Mouse (Mus musculus) lung, embryonic 16.5 days (tissue): ENCODE results near the gene Car12. TPM values are rescaled to one million over a fixed set of nuclear protein-coding genes. Genes with fewer than 3 reads are reported as not detected.

ENCODE experiments used
- ATAC-seq: fragments of 200-750 bp; cut with Nextera tagmentation; 2 replicates; pipeline ENCODE4 v1.8.0; 2017; ENCODE audit warnings: low read depth, mild to moderate bottlenecking, moderate library complexity
- H3K27ac ChIP-seq: fragments of 300-500 bp; sonication (generic); 2 replicates; pipeline ENCODE4 v1.5.1; 2014; ENCODE audit warnings: mild to moderate bottlenecking, control low read depth, low read length
- H3K27me3 ChIP-seq: fragments of 300-500 bp; sonication (generic); 2 replicates; pipeline ENCODE4 v1.6.1; 2014; ENCODE audit warnings: low read depth, low read length, mixed read lengths; ENCODE audit not compliant: control insufficient read depth, insufficient read depth
- H3K36me3 ChIP-seq: fragments of 300-500 bp; sonication (generic); 2 replicates; pipeline ENCODE4 v1.6.1; 2014; ENCODE audit warnings: low read length; ENCODE audit not compliant: control insufficient read depth, insufficient read depth
- H3K4me1 ChIP-seq: fragments of 300-500 bp; sonication (generic); replicated peaks from 2 replicates; pipeline ENCODE4 v1.6.1; 2014; ENCODE audit warnings: low read length, mixed read lengths; ENCODE audit not compliant: control insufficient read depth, insufficient read depth
- H3K4me2 ChIP-seq: fragments of 300-500 bp; sonication (generic); 2 replicates; pipeline ENCODE4 v1.6.1; 2014; ENCODE audit warnings: low read depth, low read length, control low read depth
- H3K4me3 ChIP-seq: fragments of 300-500 bp; sonication (generic); 2 replicates; pipeline ENCODE4 v1.5.1; 2014; ENCODE audit warnings: mild to moderate bottlenecking, low read length, control low read depth
- H3K9ac ChIP-seq: fragments of 300-500 bp; sonication (generic); 2 replicates; pipeline ENCODE4 v1.6.1; 2014; ENCODE audit warnings: low read length, control low read depth
- H3K9me3 ChIP-seq: fragments of 300-500 bp; sonication (generic); 2 replicates; pipeline ENCODE4 v1.6.1; 2016; ENCODE audit warnings: low read length; ENCODE audit not compliant: control insufficient read depth
- WGBS: fragments of 180-500 bp; shearing (Covaris S2); extraction: QIAGEN DNeasy Blood & Tissue Kit; methylation state at CpG from one replicate; pipeline ENCODE4 v1.1.7; 2014; 5-methylcytosine and 5-hydroxymethylcytosine counted together
- polyA plus RNA-seq: library from polyadenylated mRNA; unstranded; fragments of >200 nt; fragmentation: Nextera tagmentation; extraction: Ambion mirVana; gene quantifications from 2 replicates; pipeline ENCODE4 v1.2.1, GENCODE M21; 2015

The Car12 gene
- polyA plus RNA-seq, 1 experiment from 2014 or later, result 2.2 TPM

DNA sequence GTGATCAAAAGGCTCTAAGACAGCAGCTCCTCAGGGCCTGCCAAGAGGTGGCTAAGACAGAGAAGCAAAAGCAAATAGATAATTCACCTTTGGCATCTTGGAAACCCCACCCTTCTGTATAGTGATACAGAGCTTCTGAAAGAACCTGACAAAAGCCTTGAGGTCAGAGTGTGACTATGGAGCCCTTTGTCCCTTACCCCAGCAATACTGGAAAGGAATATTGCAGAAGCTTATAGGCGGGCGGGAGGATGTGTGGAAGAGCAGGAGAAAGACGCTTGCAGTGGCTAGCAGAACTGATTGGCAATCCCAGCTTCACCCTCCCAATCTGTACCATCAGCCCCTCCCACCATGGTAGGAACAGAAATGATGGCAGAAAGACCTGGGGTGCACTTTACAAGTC lies 22.5 kb downstream of the Car12 start:
- Histone ChIP-seq H3K4me2 (no peak overlapping the region), H3K9ac (no peak overlapping the region), H3K27ac (no peak overlapping the region), H3K9me3 (no peaks in the 10 kb centered on the region), H3K36me3 (no peaks in the 10 kb centered on the region), H3K4me1 (peaks cover 5% of the 10 kb centered on the region; the same call in 1 of the 2 replicates), H3K4me3 (no peak overlapping the region), H3K27me3 (no peaks in the 10 kb centered on the region)
- 70% methylated on average over 3 of the region's 3 CpGs for WGBS
- ATAC-seq, result no peak

GRCm38 (mm10) chr9:66736551-66736950 lies 23.1 kb downstream of the Car12 start:
- Histone ChIP-seq H3K4me2 (no peak overlapping the region), H3K27me3 (no peaks in the 10 kb centered on the region), H3K4me3 (no peak overlapping the region), H3K9me3 (no peaks in the 10 kb centered on the region), H3K9ac (no peak overlapping the region), H3K27ac (no peak overlapping the region), H3K4me1 (peaks cover 5% of the 10 kb centered on the region; the same call in 1 of the 2 replicates), H3K36me3 (no peaks in the 10 kb centered on the region)
- WGBS, result 86% methylated on average over 2 of the region's 2 CpGs
- no peak for ATAC-seq

- ATAC-seq, result no peak
Observed at GRCm38 (mm10) chr9:66739516-66739915, 26.0 kb downstream of the Car12 start.

GRCm38 (mm10) chr9:66744531-66744930 lies 31.0 kb downstream of the Car12 start:
- Histone ChIP-seq H3K4me1 (no peaks in the 10 kb centered on the region), H3K4me3 (no peak overlapping the region), H3K9ac (no peak overlapping the region), H3K4me2 (no peak overlapping the region), H3K27me3 (no peaks in the 10 kb centered on the region), H3K27ac (no peak overlapping the region), H3K9me3 (no peaks in the 10 kb centered on the region), H3K36me3 (no peaks in the 10 kb centered on the region)
- no peak for ATAC-seq
- 72% methylated on average over 2 of the region's 2 CpGs for WGBS

More at GRCm38 (mm10) chr9:66739516-66739915, 26.0 kb downstream of the Car12 start:
- 81% methylated on average over 7 of the region's 7 CpGs for WGBS
- Histone ChIP-seq H3K4me3 (no peak overlapping the region), H3K27me3 (no peaks in the 10 kb centered on the region), H3K9me3 (no peaks in the 10 kb centered on the region), H3K27ac (no peak overlapping the region), H3K4me2 (no peak overlapping the region), H3K4me1 (no peaks in the 10 kb centered on the region), H3K36me3 (no peaks in the 10 kb centered on the region), H3K9ac (no peak overlapping the region)

GRCm38 (mm10) chr9:66748390-66748789 lies 34.9 kb downstream of the Car12 start:
- Histone ChIP-seq H3K4me1 (no peaks in the 10 kb centered on the region), H3K9me3 (no peaks in the 10 kb centered on the region), H3K36me3 (no peaks in the 10 kb centered on the region), H3K27me3 (no peaks in the 10 kb centered on the region), H3K27ac (no peak overlapping the region), H3K4me3 (no peak overlapping the region), H3K9ac (no peak overlapping the region), H3K4me2 (no peak overlapping the region)
- no peak for ATAC-seq
- WGBS, result 87% methylated on average over 15 of the region's 15 CpGs

DNA sequence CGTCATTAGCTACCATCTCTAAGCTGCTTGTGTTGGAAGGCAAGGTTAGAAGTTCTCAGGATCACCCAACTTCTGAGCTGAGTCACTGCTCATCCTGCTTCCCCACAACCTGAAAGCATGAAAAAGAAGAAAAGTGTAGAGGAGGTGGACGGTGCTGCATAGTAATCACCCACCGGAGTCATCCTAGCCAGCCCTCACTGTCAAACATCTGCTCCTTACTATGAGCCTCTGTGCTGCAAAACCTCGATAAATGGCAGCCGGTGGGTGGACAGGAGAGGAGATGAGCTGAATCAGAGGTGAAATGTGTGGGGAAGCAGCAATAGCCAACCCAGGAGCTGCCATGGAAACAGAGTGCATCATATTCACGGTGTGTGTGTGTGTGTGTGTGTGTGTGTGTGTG lies 39.4 kb downstream of the Car12 start:
- Histone ChIP-seq H3K4me2 (no peak overlapping the region), H3K27me3 (no peaks in the 10 kb centered on the region), H3K9me3 (no peaks in the 10 kb centered on the region), H3K36me3 (no peaks in the 10 kb centered on the region), H3K9ac (no peak overlapping the region), H3K27ac (no peak overlapping the region), H3K4me1 (no peaks in the 10 kb centered on the region), H3K4me3 (no peak overlapping the region)
- 81% methylated on average over 6 of the region's 6 CpGs for WGBS
- no peak for ATAC-seq

DNA sequence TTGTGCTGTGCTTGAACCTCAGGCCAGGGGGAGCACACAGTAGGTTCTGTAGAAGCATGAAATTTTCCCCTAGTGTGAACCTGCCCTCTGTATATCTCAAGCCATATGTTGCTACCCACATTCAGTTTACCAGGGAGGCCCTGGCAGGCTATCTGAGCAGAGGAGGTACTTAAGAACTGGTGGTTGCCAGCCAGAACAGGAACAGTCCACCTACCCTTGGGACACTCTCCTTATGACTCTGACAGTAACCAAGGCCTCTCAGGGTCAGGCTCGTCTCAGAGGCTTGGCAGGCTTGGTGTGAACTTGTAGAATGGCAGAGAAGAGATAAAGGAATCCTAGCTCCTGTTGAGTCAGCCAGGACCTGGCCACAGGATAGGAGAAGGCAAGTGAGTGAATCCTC lies 47.5 kb downstream of the Car12 start:
- Histone ChIP-seq H3K9ac (no peak overlapping the region), H3K27ac (no peak overlapping the region), H3K4me3 (no peak overlapping the region), H3K27me3 (no peaks in the 10 kb centered on the region), H3K36me3 (no peaks in the 10 kb centered on the region), H3K4me1 (no peaks in the 10 kb centered on the region), H3K9me3 (no peaks in the 10 kb centered on the region), H3K4me2 (no peak overlapping the region)
- no peak for ATAC-seq
- 35% methylated on average over 1 of the region's 1 CpGs for WGBS

DNA sequence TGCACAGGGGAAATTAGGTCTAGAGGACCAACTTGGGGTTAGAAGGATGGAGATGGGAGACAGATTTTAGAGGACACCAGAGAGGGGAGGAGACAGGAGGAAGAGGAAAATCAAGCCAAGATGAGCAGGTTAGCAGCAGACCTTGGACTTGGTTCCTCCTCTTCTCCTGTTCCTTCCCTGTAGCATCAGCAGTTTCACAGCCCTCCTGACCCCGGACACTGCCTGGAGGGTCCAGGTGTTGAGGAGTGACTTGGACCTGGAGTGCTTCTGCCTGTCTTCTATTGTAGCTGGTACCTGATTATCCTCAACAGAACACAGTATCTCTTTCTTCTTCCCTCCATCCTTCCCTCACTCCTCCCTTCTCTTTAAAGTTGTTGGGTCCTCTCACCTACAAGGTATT lies 55.2 kb downstream of the Car12 start:
- no peaks in the 10 kb centered on the region for H3K27me3 ChIP-seq
- H3K4me1 ChIP-seq, result no peaks in the 10 kb centered on the region
- 92% methylated on average over 1 of the region's 1 CpGs for WGBS
- no peak overlapping the region for H3K4me2 ChIP-seq
- no peak for ATAC-seq
- no peak overlapping the region for H3K4me3 ChIP-seq
- no peak overlapping the region for H3K27ac ChIP-seq
- H3K9me3 ChIP-seq, result no peaks in the 10 kb centered on the region
- H3K36me3 ChIP-seq, result no peaks in the 10 kb centered on the region
- no peak overlapping the region for H3K9ac ChIP-seq

DNA sequence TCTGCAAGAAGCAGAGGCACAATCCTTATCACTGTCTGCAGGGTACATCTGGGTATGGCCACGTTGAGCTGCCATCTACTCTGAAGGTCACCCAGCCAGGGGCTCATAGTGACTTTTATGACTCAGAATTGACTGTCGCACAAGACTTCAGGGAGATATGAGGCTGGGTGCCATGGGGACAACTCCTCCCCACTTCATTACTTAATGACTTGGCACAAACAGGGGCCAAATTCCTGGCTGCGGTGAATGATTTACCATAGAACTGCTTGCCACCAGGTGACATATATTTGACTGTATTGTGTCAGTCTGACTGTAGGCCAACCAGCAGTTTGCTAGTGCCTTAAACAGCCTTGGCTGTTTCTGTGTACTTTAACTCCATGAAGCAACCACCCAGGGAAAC lies 55.8 kb downstream of the Car12 start:
- no peak for ATAC-seq
- H3K9me3 ChIP-seq, result no peaks in the 10 kb centered on the region
- H3K4me2 ChIP-seq, result no peak overlapping the region
- no peak overlapping the region for H3K9ac ChIP-seq
- WGBS, result 57% methylated on average over 3 of the region's 3 CpGs
- H3K27me3 ChIP-seq, result no peaks in the 10 kb centered on the region
- H3K36me3 ChIP-seq, result no peaks in the 10 kb centered on the region
- H3K4me1 ChIP-seq, result no peaks in the 10 kb centered on the region
- H3K27ac ChIP-seq, result no peak overlapping the region
- no peak overlapping the region for H3K4me3 ChIP-seq

GRCm38 (mm10) chr9:66770701-66771100 lies 57.2 kb downstream of the Car12 start:
- no peak overlapping the region for H3K4me2 ChIP-seq
- no peak overlapping the region for H3K4me3 ChIP-seq
- H3K4me1 ChIP-seq, result no peaks in the 10 kb centered on the region
- H3K27ac ChIP-seq, result no peak overlapping the region
- H3K9me3 ChIP-seq, result no peaks in the 10 kb centered on the region
- no peak overlapping the region for H3K9ac ChIP-seq
- ATAC-seq, result no peak
- H3K36me3 ChIP-seq, result no peaks in the 10 kb centered on the region
- no peaks in the 10 kb centered on the region for H3K27me3 ChIP-seq
